Mouse (Mus musculus): ENCODE measurements around the gene Gmip. TPM values are rescaled to one million over a fixed set of nuclear protein-coding genes. Genes with fewer than 3 reads are reported as not detected.
A peak's percentile ranks its signal among the peaks of the same experiment; 100 is the strongest.

The Gmip gene
- total RNA-seq (2021): 1 to 10 TPM; 3.5 to 3.8 TPM
- long read RNA-seq, experiment 1, partial matches to known transcripts: 0 of 2 reads
- long read RNA-seq, experiment 1, other reads (novel, unspliced or antisense): 1 of 2 reads
- long read RNA-seq, experiment 2, partial matches to known transcripts: 0 of 2 reads
- long read RNA-seq, experiment 2, other reads (novel, unspliced or antisense): 0 of 2 reads

DNA sequence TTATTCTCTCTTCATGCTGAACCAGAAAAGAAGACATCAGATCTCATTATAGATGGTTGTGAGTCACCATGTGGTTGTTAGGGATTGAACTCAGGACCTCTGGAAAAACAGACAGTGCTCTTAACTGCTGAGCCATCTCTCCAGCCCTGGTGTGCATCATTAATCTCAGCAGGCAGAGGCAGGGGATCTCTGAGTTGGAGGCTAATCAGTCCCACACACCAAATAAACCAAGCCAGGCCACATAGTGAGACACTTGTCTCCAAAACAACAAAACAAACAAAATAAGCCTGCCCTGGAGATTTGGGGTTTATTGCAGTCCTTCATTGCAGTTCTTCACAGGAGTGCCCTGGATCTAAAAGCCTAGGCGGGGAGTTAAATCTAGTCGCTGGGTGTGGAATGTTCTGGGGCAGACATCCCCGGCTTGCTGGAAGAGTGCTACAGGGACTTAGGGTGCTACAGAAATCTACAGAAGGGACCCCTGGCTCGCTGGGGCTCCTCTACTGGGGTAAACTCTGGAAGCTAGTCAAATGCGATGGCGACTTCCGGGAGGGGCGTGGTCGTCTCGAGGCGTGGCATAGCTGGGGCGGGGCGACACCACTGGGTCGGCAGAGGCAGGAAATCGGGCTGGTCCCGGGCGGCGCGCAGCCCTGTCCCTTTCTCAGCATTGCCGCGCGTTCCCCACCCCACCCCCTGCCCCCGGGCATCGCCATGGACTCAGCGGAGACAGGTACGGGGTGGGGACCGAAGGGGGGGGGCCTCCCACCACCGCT is at the start of gene Gmip:
Gene Gmip (plus strand): TSS at position 586 of the 770 bp plus-strand sequence.
- peak; percentile 73 for DNase-seq (ENCODE audit: low spot score)

DNA sequence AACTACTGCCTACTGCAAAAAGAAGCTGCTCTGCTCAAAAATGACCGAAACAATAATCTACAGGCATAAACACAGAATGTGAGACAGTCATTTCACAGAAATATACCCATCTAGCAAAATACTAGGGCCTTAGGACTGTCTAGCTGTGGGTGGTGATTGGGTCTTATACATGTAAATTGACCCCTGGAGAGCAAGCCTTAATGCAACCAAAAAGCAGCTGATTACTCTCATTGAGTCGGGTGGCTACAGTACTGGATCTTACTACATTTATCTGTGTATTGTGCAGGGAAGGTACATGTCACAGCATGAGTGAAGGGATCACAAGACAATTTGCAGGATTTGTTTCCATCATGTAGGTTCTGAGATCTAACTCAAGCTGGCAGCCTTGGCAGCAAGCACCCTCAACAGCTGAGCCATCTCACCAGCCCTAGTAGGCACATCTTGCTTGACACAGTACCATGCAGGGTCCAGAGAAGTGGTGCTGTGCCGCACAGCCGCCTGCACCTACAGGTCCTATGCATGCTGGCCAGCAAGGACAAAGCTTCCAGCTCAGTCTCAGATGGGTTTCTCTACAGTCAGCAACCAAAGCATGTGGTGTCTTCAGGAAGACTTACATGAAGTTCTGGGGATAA is 46.5 kb upstream of the Gmip start:
- no peak for DNase-seq (ENCODE audit: low spot score)

DNA sequence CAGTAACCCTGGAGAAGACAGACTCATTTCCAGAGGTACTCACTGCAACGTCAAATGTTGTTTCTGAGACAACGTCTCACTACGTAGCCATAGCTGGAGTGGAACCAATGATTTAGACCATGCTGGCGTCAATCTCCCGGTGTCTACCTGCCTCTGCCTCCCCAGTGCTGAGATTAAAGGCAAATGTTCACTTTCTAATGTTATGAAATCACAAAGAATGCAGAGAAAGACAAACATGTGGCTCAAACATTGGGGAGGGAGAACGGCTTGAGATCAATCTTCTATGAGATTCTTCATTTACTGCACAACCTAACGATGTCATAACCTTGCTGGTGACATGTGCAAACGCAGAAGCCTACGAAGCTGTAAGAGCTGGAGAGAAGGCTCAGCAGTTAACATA is 37.3 kb upstream of the Gmip start:
- no peak for DNase-seq (ENCODE audit: low spot score)

DNA sequence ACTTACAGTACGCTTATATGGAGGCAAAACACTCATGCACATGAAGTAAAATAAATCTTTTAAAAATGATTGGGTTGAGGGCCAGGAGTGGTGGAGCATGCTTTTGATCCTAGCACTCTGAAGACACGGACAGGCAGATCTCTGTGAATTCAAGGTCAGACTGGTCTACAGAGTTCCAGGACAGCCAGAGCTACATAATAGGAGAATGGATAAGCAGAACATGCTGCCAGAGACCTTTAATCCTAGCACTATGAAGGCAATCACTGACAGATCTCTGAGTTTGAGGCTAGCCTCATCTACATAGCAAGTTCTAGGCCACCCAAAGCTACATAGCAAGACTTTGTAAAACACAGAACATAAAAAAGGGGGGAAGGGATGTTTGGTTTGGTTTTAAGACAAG is 36.4 kb upstream of the Gmip start:
- DNase-seq (ENCODE audit: low spot score): no peak

- peak; percentile 91 for DNase-seq (ENCODE audit: low spot score)
Measured at GRCm38 (mm10) chr8:69774503-69775148, 33.9 kb upstream of the Gmip start, which contains the start of gene Gm20422. TSS of gene Gm20422 (minus strand) at chr8:69774886.

- DNase-seq (ENCODE audit: low spot score): no peak
Measured at GRCm38 (mm10) chr8:69775149-69775534, 33.3 kb upstream of the Gmip start.

DNA sequence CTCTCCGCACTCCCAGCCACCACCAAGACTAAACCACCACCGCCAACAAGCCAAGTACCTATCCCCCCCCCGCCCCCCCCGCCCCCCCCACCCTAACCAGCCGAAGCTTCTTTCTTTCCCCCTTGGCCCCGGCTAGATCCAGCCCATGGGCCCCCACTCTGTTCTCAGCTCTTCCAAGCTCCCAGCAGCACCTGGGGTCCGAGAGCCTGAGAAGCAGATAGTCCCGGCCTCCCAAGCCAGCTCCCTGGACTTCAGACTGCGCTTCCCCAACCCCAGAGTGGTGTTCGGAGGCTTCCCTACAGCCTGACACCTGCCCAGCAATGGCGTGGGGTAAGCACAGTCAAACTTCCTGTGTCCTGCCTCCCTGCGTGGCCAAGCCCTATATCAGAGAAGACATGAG is 31.4 kb upstream of the Gmip start:
- no peak for DNase-seq (ENCODE audit: low spot score)

GRCm38 (mm10) chr8:69789105-69789504 is 19.4 kb upstream of the Gmip start:
- no peak for DNase-seq (ENCODE audit: low spot score)

DNA sequence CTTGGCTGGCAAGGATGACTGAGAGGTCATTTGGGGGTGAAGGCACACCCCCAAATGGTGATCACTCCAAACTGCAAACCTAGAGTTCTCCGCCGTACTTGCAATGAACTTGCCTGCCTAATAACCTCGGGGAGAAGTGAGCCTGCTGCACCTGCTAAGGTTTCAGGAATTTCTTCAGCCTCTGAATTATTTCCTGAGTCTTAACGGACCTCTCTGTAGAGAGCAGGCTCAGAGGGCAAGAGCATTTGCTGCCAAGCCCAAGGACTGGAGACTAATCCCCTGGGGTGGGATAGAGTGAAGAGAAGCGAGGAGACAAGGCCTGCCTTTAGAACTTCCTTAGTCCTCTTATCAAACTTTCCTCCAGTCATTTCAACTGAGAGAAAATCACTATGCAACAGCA is 18.7 kb upstream of the Gmip start:
- DNase-seq (ENCODE audit: low spot score): no peak

DNA sequence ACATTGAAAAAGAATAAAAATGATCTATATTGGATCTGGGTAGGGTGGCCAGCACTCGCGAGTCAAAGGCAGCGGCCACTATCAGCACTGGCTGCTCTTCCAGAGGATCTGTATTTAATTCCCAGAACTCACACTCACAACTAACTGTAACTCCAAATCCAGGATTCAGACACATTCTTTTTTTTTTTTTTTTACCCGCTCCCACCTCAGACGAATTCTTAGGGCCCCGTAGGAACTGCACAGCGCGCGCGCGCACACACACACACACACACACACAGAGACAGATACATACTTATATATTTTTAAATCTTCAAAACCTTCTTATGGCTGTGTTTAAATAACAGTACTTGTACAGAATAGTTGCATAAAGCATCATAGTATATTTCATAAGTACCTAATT is 18.1 kb upstream of the Gmip start:
- DNase-seq (ENCODE audit: low spot score): no peak

DNA sequence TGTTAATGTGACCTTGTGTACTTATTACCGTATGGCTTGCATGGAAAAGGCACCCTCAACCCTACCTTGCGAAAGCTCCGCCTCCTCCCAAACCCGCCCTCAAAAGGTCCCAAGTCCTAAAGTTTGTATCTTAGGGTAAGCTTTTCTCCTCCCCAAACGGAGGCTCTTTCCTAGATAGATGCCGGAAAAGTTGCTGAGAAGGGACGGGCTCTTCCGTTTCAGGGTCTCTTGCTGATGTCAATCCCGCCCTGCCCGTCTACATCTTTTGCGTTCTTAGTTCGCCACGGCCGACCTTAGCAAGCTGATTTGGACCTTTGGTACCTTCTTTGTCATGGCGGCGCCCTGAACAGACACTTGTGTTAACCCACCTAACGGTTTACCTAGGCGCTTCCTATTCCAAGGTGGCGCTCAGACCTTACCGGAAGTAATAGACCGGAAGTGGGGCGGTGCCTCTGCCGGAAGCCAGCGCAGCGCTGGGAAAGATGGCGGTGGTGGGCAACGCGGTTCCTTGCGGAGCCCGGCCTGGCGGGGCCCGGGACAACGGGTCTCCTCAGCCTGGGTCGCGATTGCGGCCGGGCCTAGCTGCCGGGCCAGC is 17.6 kb upstream of the Gmip start, which contains the start of the genes Atp13a1 and Zfp866:
Gene Atp13a1 (plus strand): TSS at position 391 of the 595 bp plus-strand sequence.
Gene Zfp866 (minus strand): TSS at position 406 of the 595 bp plus-strand sequence.
- peak; percentile 89 for DNase-seq (ENCODE audit: low spot score)

DNA sequence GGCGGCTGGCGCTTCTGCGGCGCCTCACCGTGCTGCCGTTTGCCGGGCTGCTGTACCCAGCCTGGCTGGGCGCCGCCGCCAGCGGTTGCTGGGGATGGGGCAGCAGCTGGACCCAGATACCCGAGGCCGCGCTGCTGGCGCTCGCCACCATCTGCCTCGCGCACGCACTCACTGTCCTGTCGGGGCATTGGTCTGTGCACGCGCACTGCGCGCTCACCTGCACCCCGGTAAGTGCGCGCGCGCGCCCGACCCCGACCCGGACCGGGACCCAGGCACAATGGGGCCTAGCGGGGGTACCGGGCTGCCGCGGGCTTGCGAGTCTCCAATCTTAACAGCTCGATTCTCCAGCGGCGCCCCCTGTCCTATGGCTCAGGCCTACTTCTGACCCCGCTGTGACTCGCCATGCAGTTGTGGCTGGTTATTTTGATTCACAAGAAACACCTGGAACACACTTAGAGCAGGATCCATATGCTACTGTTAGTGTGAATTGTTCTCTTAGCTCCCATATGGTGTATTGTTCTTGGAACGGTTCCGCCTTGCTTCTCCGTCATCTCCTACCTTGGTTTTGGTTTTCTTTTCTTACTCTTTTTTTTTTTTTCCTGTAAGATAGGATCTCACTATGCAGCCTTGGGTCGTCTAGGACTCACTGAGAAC is 16.9 kb upstream of the Gmip start:
- DNase-seq (ENCODE audit: low spot score): no peak

- DNase-seq (ENCODE audit: low spot score): no peak
Measured at GRCm38 (mm10) chr8:69793666-69794065, 14.8 kb upstream of the Gmip start.

GRCm38 (mm10) chr8:69794096-69794495 is 14.4 kb upstream of the Gmip start:
- no peak for DNase-seq (ENCODE audit: low spot score)

DNA sequence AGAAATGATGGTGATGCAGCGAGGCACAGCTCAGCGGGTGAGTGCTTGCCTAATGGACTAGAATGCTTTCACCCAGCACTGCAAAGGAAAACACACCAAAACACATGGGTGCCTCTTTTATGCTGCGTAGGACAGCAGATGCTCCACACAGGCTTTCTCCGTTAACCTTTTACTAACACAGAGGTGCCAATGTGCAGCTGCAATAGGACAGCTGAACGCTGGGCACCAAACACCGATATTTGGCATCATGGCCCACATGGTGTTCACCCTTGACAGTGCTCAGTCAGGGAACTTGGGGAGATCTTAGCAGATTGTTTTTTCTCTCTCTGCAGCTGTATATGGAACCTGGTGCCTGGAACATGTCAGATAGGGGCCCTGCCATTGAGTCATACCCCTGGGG is 13.6 kb upstream of the Gmip start:
- DNase-seq (ENCODE audit: low spot score): no peak

GRCm38 (mm10) chr8:69796721-69797345 is 11.6 kb upstream of the Gmip start:
- no peak for DNase-seq (ENCODE audit: low spot score)

DNA sequence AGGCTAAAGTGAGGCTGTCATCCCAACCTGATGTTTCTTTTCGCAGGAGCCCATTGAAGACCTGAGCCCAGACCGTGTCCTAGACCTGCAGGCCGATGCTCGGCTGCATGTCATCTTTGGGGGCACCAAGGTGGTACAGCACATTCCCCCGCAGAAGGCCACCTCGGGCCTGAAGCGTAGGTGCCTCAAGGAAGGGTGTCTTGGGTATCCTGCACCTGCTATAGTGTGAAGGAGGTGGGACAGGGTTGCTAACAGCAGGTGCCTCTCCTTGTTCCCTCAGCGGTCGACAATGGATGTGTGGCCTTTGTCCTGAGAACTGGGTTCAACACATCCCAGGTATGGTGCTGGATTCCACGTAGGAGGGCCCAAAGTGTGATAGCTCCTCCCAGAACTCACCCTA is 10.8 kb upstream of the Gmip start:
- no peak for DNase-seq (ENCODE audit: low spot score)

DNA sequence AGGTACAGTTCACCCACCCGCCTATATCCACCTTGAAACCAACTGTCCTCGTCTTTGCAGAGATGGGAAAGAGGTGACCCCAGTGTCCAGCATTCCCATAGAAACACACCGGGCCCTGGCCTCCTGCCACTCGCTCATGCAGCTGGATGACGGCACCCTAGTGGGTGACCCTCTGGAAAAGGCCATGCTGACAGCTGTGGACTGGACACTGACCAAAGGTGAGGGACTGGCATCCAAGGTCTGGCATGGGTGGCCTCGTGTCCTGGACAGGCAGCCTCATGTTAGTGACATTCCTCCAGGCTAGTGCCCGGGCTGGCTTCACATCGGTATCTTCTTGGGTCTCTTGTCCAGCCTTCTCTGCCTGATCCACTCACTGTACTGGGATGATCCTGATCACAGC is 9.2 kb upstream of the Gmip start:
- no peak for DNase-seq (ENCODE audit: low spot score)

DNA sequence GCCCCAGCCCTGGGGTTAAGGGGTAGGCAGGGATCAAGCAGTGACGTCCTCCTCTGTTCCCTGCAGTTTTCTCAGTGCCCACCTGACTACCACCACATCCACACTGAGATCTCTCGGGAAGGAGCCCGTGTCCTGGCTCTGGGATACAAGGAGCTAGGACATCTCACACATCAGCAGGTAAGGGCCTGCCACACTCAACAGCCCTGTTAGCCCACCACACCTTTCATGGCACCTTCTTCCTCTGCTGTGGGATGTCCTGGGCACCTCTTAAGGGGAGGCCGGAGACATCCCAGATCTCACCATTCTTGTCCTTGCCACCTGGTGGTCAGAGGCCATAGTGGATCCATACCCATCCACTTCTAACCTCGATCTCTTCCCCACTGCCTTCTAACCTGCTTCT is 8.5 kb upstream of the Gmip start:
- no peak for DNase-seq (ENCODE audit: low spot score)

DNA sequence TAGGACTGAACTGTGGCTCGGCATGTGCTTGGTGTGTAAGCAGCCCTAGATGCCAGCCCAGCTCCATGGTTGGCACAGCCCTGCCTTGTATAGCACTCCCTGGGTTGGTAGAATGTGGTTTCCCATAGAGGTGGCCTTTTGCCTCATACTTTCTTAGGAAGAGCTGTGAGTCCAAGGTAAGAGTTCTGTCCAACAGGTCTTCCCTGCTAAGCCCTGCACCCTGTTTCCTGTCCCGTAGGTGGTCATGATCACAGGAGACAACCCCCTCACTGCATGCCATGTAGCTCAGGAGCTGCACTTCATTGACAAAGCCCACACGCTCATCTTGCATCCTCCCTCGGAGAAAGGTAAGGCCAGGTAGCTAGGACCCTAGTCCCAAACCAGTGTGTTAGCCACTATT is 6.7 kb upstream of the Gmip start:
- DNase-seq (ENCODE audit: low spot score): no peak

DNA sequence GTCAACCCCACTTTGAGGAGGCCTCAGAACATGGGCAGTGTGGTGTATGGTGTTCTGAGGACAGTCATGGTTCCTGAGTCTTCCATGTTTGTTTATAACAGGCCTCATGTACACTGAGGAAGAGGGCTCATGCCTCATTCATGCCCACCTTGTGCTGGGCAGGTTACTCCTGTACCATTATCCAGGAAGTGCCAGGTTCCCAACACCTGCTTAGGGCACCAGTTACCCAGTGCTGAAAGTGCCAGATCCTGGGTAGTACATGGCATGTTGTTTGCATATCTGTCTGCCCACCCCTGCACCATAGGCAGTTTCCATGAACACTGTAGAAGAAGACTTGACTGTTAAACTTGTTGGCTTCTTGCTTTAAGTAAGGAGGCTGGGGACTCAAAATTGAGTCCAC is 6.3 kb upstream of the Gmip start:
- DNase-seq (ENCODE audit: low spot score): no peak
